Mouse (Mus musculus): ENCODE measurements around the gene 1700042G07Rik.

DNA sequence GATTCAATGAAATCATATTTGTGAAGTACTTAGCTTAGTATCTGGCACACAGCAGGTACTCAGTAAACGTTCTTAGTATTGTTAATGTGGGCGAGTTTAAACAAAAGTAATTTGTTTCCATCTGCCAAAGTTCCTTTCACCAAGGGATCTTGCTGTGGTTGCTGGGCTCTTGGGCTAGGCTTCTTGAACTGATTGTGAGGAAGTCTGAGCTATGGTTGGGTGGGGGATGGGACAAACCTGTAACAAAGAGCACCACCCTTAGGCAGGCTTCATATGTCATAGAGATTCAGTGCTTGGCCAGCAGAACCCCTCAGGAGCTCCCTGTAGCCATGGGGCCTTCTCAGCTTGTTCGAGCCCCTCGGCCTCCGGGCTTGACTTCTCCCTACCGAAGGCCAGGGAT, at the start of gene 1700042G07Rik, which contains the start of gene Gm49337:
- TF ChIP-seq GATA1 (IDR thresholded peaks at IDR 0.05; ENCODE audit: low read length): no peak
- TF ChIP-seq TAL1 (IDR thresholded peaks at IDR 0.05; ENCODE audit: low read length): no peak
